Mouse (Mus musculus): ENCODE measurements around the gene Rpain.

Rpain gene

GRCm38 (mm10) chr11:70982557-70983228 lies 12.7 kb downstream of the Rpain start, which contains the start of gene C1qbp:
C1qbp (minus strand) TSS chr11:70983026.
- intact Hi-C loops (cut with DNase I): loop anchor here (5.0 to 10.0 kb wide), 2 partner anchors 70 to 162 kb away; partner anchors contain the start of gene Nlrp1a

DNA sequence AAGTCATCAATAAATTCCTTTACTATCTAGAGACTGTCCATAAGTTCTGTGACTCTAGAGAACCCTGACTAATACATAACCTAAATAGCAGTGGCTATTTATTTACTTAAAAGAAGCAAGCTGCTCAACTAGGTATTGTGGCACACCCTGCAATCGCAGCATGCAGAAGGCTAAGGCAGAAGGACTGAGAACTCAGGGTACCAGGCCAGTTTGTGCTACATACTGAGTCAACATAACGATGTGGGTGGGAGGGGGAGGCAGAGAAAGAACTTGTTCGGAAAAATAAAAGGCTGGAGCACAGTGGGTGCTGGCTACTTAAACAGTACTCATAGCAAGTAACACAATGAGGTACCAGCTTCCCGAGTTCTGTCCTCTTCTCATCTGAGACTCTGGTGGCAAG lies 31.2 kb downstream of the Rpain start:
- intact Hi-C loops (cut with DNase I): no loop called here

GRCm38 (mm10) chr11:71003611-71004315 lies 33.8 kb downstream of the Rpain start:
- intact Hi-C loops (cut with DNase I): no loop called here

DNA sequence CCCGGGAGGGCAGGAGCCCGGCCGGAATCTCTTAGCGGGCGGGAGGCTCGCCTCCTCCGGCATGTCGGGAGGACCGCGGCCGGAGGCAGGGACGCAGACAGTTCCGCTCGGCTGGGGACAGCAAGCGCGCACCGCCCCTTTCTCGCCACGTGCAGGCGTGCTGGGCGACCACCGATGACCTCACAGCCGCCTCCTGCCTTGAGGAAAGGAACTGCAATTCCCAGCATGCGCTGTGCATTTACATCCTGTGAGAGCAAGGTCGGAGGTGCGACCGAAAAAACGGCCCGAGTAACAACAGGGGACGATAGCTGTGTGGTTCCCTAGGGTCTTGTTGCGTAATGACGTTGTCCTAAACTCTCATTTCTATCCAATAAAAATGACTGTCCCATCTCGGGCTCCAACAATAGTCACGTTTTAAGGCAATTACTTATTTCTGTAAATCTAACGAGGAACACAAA lies 34.3 kb downstream of the Rpain start, which contains the start of gene Dhx33:
TSS of gene Dhx33 (minus strand) at position 122 of the 458 bp plus-strand sequence.
- intact Hi-C loops (cut with DNase I): no loop called here

GRCm38 (mm10) chr11:71005046-71005445 lies 35.0 kb downstream of the Rpain start:
- intact Hi-C loops (cut with DNase I): no loop called here

DNA sequence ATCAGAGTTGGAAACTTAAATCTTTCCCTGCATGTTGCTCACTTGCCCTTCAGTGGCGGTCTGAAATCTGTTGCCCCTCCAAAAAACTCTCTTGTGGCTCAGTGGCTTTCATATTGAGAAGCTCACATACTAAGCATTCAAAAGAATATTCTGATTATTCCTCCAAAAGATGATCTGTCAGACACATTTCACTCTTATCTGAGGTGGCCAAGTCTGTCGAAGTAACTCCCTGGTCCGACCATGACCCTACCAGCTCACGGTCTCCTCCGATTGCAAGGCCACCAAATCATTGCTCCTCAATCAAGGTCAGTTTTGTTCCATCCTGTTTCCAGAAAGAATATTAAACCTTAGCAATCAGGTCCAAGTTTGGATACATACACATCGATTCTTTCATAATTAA lies 37.0 kb downstream of the Rpain start:
- intact Hi-C loops (cut with DNase I): no loop called here

- intact Hi-C loops (cut with DNase I): no loop called here
These were observed 37.8 kb downstream of the Rpain start for GRCm38 (mm10) chr11:71007831-71008230.

- intact Hi-C loops (cut with DNase I): no loop called here
These were observed 38.3 kb downstream of the Rpain start for GRCm38 (mm10) chr11:71008321-71008720.

DNA sequence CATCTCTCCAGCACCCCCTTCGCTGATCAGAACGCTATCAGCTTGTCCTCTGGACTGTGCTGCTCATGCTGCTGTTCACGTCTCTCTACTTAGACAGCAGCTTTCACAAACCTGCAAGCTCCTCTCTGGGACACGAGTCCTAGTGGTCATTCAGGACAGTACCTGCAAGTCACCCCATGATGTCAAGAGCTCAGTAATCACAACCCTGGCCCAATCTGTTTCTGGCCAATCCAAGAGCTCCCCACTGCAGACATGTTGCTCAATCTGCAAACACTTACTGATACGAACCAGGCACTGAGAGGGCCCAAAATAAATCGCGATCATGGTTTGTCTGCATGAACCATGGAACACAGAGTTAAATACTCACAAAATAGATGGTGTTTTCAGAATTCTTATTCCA lies 42.7 kb downstream of the Rpain start:
- intact Hi-C loops (cut with DNase I): no loop called here

DNA sequence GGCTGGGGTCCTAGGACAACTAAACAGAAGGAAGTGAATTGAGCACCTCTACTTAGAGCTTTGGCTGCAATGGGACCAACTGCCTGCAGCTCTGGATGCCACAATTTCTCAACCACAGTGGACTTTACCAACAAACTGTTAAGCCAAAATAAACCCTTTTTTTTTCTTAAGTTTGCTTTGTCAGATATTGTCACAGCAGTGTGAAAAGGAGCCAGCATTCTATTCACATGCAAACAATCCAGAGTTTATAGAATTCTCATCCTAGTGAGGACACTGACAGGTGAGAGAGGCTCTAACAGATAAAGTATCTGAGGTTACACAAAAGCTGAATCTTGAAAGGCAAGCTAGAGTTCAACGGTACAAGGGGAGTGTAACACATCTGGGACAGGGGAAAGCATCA lies 47.0 kb downstream of the Rpain start:
- intact Hi-C loops (cut with DNase I): no loop called here

- intact Hi-C loops (cut with DNase I): no loop called here
These were observed 48.6 kb downstream of the Rpain start for GRCm38 (mm10) chr11:71018416-71019200.

DNA sequence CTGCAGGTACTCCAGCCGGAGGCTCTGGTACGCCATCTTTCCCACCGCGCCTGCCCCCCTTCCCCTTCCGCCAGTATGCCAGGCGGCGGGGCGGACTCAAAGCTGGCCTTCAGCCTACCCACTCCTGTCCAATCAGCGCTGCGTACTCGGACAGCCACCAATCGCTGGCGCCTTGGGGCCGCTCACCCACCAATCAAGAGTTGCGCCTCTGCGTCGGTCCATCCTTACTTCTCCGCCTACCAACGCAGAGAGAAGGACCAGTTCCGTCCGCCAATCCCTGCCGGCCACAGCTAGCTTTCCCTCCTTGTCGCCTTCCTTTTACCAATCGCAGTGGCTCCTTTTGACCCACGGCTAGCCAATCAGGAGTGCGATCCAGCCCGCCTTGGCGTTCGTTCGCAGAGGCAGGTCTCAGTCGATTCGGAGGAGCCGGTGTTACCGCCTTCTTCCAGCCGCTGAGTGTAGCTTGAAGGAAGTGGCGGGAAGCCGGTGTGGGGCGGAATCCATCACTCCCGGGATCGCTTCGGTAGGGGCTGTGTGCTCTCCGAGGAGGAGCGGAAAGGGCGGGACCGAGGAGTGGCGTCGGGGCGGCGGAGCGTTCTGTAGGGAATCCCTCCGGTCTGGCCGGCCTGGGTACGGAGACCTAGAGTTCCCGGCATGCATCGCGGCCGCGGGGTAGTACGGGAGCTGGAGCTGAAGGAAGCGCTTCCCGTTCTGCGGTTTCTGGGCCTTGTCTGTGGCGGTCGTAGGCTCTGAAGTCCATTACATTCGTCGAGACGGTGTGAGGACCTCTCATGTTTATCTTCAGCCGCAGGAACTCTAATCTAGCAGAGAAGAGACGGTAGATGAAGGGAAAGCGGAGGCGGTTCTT lies 49.4 kb downstream of the Rpain start, which contains the start of the genes Mis12 and Derl2:
TSS of gene Mis12 (plus strand) at position 411 of the 868 bp plus-strand sequence.
TSS of gene Derl2 (minus strand) at position 641 of the 868 bp plus-strand sequence.
- intact Hi-C loops (cut with DNase I): no loop called here
